Comparison of ENCODE assay signal across 10 mouse cellular contexts in the genomic region with DNA sequence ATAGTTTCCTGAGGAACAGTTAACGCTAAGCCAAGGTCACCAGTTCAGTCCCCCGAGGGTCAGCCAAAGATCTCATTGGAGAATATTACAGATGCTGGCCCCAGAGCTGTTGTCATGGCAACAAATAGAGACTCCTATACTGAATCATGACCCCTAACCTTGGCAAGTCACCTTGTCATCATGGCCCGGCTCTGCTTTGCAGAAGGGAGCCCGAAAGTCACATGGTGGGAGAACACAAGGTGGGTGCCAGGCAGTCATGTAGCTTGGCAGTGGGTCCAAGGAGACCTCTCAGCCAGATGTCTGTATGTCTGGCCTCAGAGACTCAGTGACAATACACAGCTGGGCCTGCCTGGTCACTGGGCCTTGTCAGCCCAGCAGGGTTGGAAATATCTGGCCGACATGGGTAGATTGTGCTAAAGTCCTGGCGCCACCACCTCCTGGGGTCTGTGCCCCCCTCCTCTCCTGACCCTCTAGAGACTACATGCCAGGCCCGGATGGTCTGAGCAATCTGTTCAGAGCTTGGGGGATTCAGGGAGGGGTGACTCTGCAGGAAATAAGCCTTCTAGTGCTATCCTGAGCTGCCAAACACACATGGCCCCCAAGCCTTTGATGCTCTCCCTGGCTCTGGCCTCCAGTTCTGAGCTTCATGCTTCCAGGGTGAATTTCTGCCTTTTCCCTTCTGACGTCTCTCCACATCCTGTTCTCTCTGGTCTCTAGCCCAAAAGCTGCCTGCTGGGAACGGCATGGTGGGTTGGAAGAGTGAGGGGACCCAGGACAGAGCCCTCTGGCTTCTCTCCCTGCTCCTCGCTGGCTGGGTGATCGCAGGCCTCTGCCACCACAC. TPM values are rescaled to one million over a fixed set of nuclear protein-coding genes. Genes with fewer than 3 reads are reported as not detected.
A peak's percentile ranks its signal among the peaks of the same experiment; 100 is the strongest.
DNase-seq lines count a peak whose midpoint lies in the region; ATAC-seq lines count a peak whose summit lies in the region.
"Had no signal": no experiment of that assay in that cellular context is flagged by ENCODE, and none has a peak within 500 bp of the region (broad histone marks: within the 10 kb centered on the region; RNA-seq: fewer than 3 reads in every experiment).

No protein-coding gene starts in this region.

- H3K9me3 ChIP-seq in heart, embryonic 14.5 days (ENCODE audit: control insufficient read depth, low read length): no peaks in the 10 kb centered on the region

- peak; percentile 62 for ATAC-seq in heart, embryonic 14.5 days (ENCODE audit: insufficient number of reproducible peaks, insufficient read depth, low FRiP score, low read depth)

- peaks cover 9% of the 10 kb centered on the region for H3K27me3 ChIP-seq in heart, embryonic 14.5 days (ENCODE audit: control insufficient read depth, insufficient read depth, low read length)

- no peak overlapping the region for H3K4me3 ChIP-seq in heart, embryonic 14.5 days (ENCODE audit: control insufficient read depth in 1 of 2, insufficient read depth in 1 of 2, low read depth in 1 of 2, low read length in 2 of 2)
- H3K4me3 ChIP-seq: left cerebral cortex, adult 2 months had no signal

- peak; percentile 18 for DNase-seq in embryo, embryonic 10 days (ENCODE audit: low spot score)
- DNase-seq in embryo, embryonic 9.5 days (ENCODE audit: extremely low spot score): no peak
- peak; percentile 38 for DNase-seq in R1 (ENCODE audit: low read depth, low spot score)
- peak; percentile 52 to 66 for DNase-seq in kidney, postnatal 4 days
- DNase-seq in cerebellum, postnatal 36 days: no peak
- DNase-seq in T-cell, adult 2 months (ENCODE audit: low spot score): no peak
- DNase-seq in cerebellum, adult 11 months: no peak
- DNase-seq: spleen, adult 18-20 months had no signal

- WGBS in heart, embryonic 14.5 days: 58% methylated on average over 11 of the region's 11 CpGs

- peak overlapping the region; percentile 14 to 64; a peak in 3 of 4 replicates for H3K27ac ChIP-seq in heart, embryonic 14.5 days (replicated peaks in 1 of 2; ENCODE audit: control insufficient read depth in 1 of 2, insufficient read depth in 1 of 2, low read depth in 2 of 2, low read length in 2 of 2)
- H3K27ac ChIP-seq: left cerebral cortex, adult 2 months had no signal

- no peak overlapping the region for H3K9ac ChIP-seq in heart, embryonic 14.5 days (ENCODE audit: low read length)

- peaks cover 12% of the 10 kb centered on the region; the same call in 1 of the 2 replicates for H3K36me3 ChIP-seq in heart, embryonic 14.5 days (ENCODE audit: control insufficient read depth, insufficient read depth, low read length)

- H3K4me2 ChIP-seq in heart, embryonic 14.5 days (ENCODE audit: low read length): no peak overlapping the region

- peaks cover 2 to 12% of the 10 kb centered on the region in 2 experiments; a peak in 1 of 4 replicates for H3K4me1 ChIP-seq in heart, embryonic 14.5 days (ENCODE audit: control insufficient read depth in 2 of 2, insufficient read depth in 2 of 2, low read length in 2 of 2)

RNA-seq across cellular contexts. Expression of a gene that starts 6.4 kb away (rescaled TPM):
- 202 and 337 TPM in 2 replicates for polyA plus RNA-seq in heart, embryonic 14.5 days (2014; fragmentation: Nextera tagmentation; extraction: Ambion mirVana)

RNA-seq across cellular contexts. Expression of a gene that starts 52.3 kb away (rescaled TPM):
- 3.6 TPM in 2 replicates for polyA plus RNA-seq in heart, embryonic 14.5 days (2014; fragmentation: Nextera tagmentation; extraction: Ambion mirVana)

Comparison
In these comparisons a context has a peak if more than half of its experiments do, and no peak if none do; other contexts are left out.
1. DNase-seq: peak in embryo, embryonic 10 days (single experiment), R1 (single experiment) and kidney, postnatal 4 days (2 of 2); none in embryo, embryonic 9.5 days (single experiment), cerebellum, postnatal 36 days (0 of 2), T-cell, adult 2 months (single experiment) and cerebellum, adult 11 months (single experiment).